14 mouse cellular contexts compared by ENCODE assay signal in the genomic region with DNA sequence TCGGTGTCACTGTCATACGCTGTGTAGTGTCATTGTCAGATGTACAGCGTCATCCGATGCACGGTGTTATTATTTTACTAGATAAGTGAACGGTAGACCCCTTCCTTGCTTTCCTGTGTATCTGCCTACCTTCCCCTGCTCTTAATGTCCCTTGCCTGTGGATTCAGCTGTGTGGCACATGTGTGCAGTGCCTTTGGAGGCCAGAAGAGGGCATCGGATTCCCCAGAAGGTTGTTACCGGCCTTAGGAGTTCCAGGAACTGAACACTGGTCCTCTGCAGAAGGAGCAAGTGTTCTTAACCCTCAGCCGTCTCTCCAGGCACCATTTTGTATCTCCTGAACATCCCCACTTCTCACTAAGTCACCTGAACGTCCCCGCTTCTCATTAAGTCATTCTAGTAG. TPM values are rescaled to one million over a fixed set of nuclear protein-coding genes. Genes with fewer than 3 reads are reported as not detected.
DNase-seq lines count a peak whose midpoint lies in the region; TF ChIP-seq lines count a peak whose summit lies in the region.
"Had no signal": no experiment of that assay in that cellular context is flagged by ENCODE, and none has a peak within 500 bp of the region (broad histone marks: within the 10 kb centered on the region; RNA-seq: fewer than 3 reads in every experiment).

No protein-coding gene starts in this region.

- TF ChIP-seq CTCF in cerebellum, adult 2 months (IDR thresholded peaks at IDR 0.05; ENCODE audit: borderline replicate concordance, insufficient read depth, low read depth, low read length), result 0 out of 2 replicates have a peak, but pooled peaks have one; percentile 11
- TF ChIP-seq CTCF in left cerebral cortex, adult 2 months (IDR thresholded peaks at IDR 0.05), result peak; percentile 14
- peak; percentile 23; the same call in 1 of the 2 replicates for TF ChIP-seq CTCF in brain, embryonic 14.5 days (IDR thresholded peaks at IDR 0.05; ENCODE audit: borderline replicate concordance, extremely low read depth, insufficient read depth, insufficient read length)

- no peak overlapping the region for H3K4me3 ChIP-seq in cerebellum, adult 2 months (replicated peaks; ENCODE audit: insufficient read depth, low read depth, low read length)
- no peak overlapping the region for H3K4me3 ChIP-seq in left cerebral cortex, adult 2 months
- H3K4me3 ChIP-seq: embryonic facial prominence, embryonic 13.5 days had no signal

- H3K27me3 ChIP-seq in cerebellum, adult 2 months (ENCODE audit: control insufficient read depth, insufficient read depth, low read length), result no peaks in the 10 kb centered on the region
- H3K27me3 ChIP-seq: embryonic facial prominence, embryonic 13.5 days had no signal

- WGBS in cerebellum, adult 2 months, result 90% methylated on average over 11 of the region's 11 CpGs

- H3K4me1 ChIP-seq in cerebellum, adult 2 months (ENCODE audit: control insufficient read depth, insufficient read depth, low read length), result peaks cover 52% of the 10 kb centered on the region

- no peak overlapping the region for H3K27ac ChIP-seq in cerebellum, adult 2 months (ENCODE audit: insufficient read depth, low read length)
- H3K27ac ChIP-seq in left cerebral cortex, adult 2 months, result peak overlapping the region; percentile 83
- H3K27ac ChIP-seq: embryonic facial prominence, embryonic 13.5 days had no signal

- TF ChIP-seq POLR2A in cerebellum, adult 2 months (IDR thresholded peaks at IDR 0.05; ENCODE audit: borderline replicate concordance, insufficient read depth, low read length), result no peak
- no peak for TF ChIP-seq POLR2A in brain, embryonic 14.5 days (IDR thresholded peaks at IDR 0.05; ENCODE audit: borderline replicate concordance, extremely low read depth, insufficient read depth, insufficient read length, poor library complexity, severe bottlenecking)

- DNase-seq in cerebellum, adult 2 months, result no peak
- no peak for DNase-seq in cerebellum, adult 11-12 months
- DNase-seq in left cerebral cortex, adult 2 months (ENCODE audit: extremely low spot score in 1 of 2, low spot score in 2 of 2), result no peak
- DNase-seq in left cerebral cortex, postnatal 25 days (ENCODE audit: low spot score in 2 of 2), result no peak
- peak; percentile 18 for DNase-seq in A20 (ENCODE audit: low read depth, low spot score)
- no peak for DNase-seq in brain, embryonic 14.5 days (ENCODE audit: low read depth)
- DNase-seq in heart, adult 11 months, result no peak
- DNase-seq in adrenal gland, adult 8-10 months, result no peak
- DNase-seq: gastrocnemius, postnatal 14 days; layer of hippocampus, adult 9-11 months; lung, postnatal 14 days; right cerebral cortex, postnatal 25 days; thymus, adult 18-20 months had no signal

- intact Hi-C loops in left cerebral cortex, adult 2 months (cut with DNase I), result no loop called here
- intact Hi-C loops in left cerebral cortex, postnatal 25 days (cut with DNase I), result no loop called here

RNA-seq across cellular contexts. Expression of a gene that starts 12.0 kb away (rescaled TPM):
- polyA plus RNA-seq in cerebellum, adult 2 months (2012; rRNA removed), result 102 and 111 TPM in 2 replicates
- 10 to 100 TPM; 39.8 to 48.9 TPM for total RNA-seq in left cerebral cortex, adult 2 months (2021)
- 10 to 100 TPM; 45.0 to 47.0 TPM for total RNA-seq in left cerebral cortex, postnatal 25 days (2021)
- 48.0 and 49.1 TPM in 2 replicates for polyA plus RNA-seq in brain, embryonic 14.5 days (2012; rRNA removed)
- total RNA-seq in adrenal gland, adult 8-10 months (2022), result 10 to 100 TPM; 24.3 to 40.6 (median 34.0) TPM

RNA-seq across cellular contexts. Expression of a gene that starts 42.3 kb away (rescaled TPM):
- polyA plus RNA-seq in cerebellum, adult 2 months (2012; rRNA removed), result 19.6 and 23.5 TPM in 2 replicates
- 10 to 100 TPM; 65.9 to 75.4 TPM for total RNA-seq in left cerebral cortex, adult 2 months (2021)
- total RNA-seq in left cerebral cortex, postnatal 25 days (2021), result 10 to 100 TPM; 67.4 to 72.8 TPM
- 6.6 and 7.5 TPM in 2 replicates for polyA plus RNA-seq in brain, embryonic 14.5 days (2012; rRNA removed)
- 1 to 10 TPM; 2.2 to 3.3 (median 2.3) TPM for total RNA-seq in adrenal gland, adult 8-10 months (2022)

Comparison
In these comparisons a context has a peak if more than half of its experiments do, and no peak if none do; other contexts are left out.
1. RNA of a gene that starts 42.3 kb away (total RNA-seq): 65.9 to 75.4 TPM in left cerebral cortex, adult 2 months and 67.4 to 72.8 TPM in left cerebral cortex, postnatal 25 days; 2.2 to 3.3 TPM in adrenal gland, adult 8-10 months; every median in the first group is over 10 times any median in the second.
2. Peak in every context shown above with its lines, with median percentiles within 50 percentile points of each other: CTCF ChIP-seq.